15 mouse cellular contexts compared by ENCODE assay signal in genomic region chr12:33434758-33435157, GRCm38 (mm10). TPM values are rescaled to one million over a fixed set of nuclear protein-coding genes. Genes with fewer than 3 reads are reported as not detected.
DNase-seq lines count a peak whose midpoint lies in the region; ATAC-seq and TF ChIP-seq lines count a peak whose summit lies in the region.
"Had no signal": no experiment of that assay in that cellular context is flagged by ENCODE, and none has a peak within 500 bp of the region (broad histone marks: within the 10 kb centered on the region; RNA-seq: fewer than 3 reads in every experiment).

No protein-coding gene starts in this region.

- DNase-seq in CD4-positive, CD25-positive, alpha-beta regulatory T cell, adult 2 months (ENCODE audit: low read depth, low spot score): peak; percentile 66
- no peak for DNase-seq in lung, embryonic 14.5 days
- DNase-seq in lung, adult 18-20 months: no peak
- DNase-seq in Patski (ENCODE audit: low read depth, low spot score) (no peak), MN1 (ENCODE audit: low spot score) (no peak)
- no peak for DNase-seq in layer of hippocampus, adult 9-10 months (ENCODE audit: low spot score)
- DNase-seq: gastrocnemius, postnatal 25 days; kidney, postnatal 36 days; left cerebral cortex, postnatal 4 days had no signal

- no peaks in the 10 kb centered on the region for H3K9me3 ChIP-seq in lung, embryonic 14.5 days (ENCODE audit: low read depth, low read length)

- no peak overlapping the region for H3K4me3 ChIP-seq in lung, embryonic 14.5 days (ENCODE audit: low read depth, low read length)
- H3K4me3 ChIP-seq: myocyte had no signal

- TF ChIP-seq CTCF in lung, embryonic 14.5 days (IDR thresholded peaks at IDR 0.05; ENCODE audit: low read depth): peak; percentile 26; the same call in 1 of the 2 replicates
- TF ChIP-seq CTCF in Patski (IDR thresholded peaks at IDR 0.05): peak; percentile 41

- no peaks in the 10 kb centered on the region for H3K27me3 ChIP-seq in lung, embryonic 14.5 days (ENCODE audit: insufficient read depth, low read length)
- no peaks in the 10 kb centered on the region for H3K27me3 ChIP-seq in Patski

- WGBS in lung, embryonic 14.5 days: 95% methylated on average over 4 of the region's 4 CpGs

- ATAC-seq in CD4-positive, CD25-positive, alpha-beta regulatory T cell, adult 4 months: no peak
- ATAC-seq in lung, embryonic 14.5 days (ENCODE audit: insufficient read depth): no peak
- ATAC-seq in Patski: no peak
- peak; percentile 40; the same call in 1 of the 2 replicates for ATAC-seq in monocyte, adult 5-6 weeks (replicated peaks; ENCODE audit: insufficient number of reproducible peaks, low FRiP score, low TSS enrichment, poor library complexity, severe bottlenecking)
- ATAC-seq: inflammation-experienced regulatory T-cells, adult 6 months had no signal

- in situ Hi-C loops in Patski (cut with MboI; ENCODE audit: low pct_unique_long_range_greater_than_20kb): loop anchor here (25.0 kb wide), 1 partner anchor 1753 kb away; no protein-coding TSS in a partner anchor

- CTCF ChIA-PET in Patski (lab: Charles Lee): interaction anchor here (0.7 to 1.2 kb wide), 2 partner anchors 46 to 55 kb away, joined by 3 to 4 read pairs; no protein-coding TSS in a partner anchor

- no peak overlapping the region for H3K4me2 ChIP-seq in lung, embryonic 14.5 days

- H3K27ac ChIP-seq in lung, embryonic 14.5 days (ENCODE audit: low read depth): no peak overlapping the region

- H3K36me3 ChIP-seq in lung, embryonic 14.5 days (ENCODE audit: insufficient read depth): peaks cover 25% of the 10 kb centered on the region

- POLR2A ChIA-PET in Patski (lab: Charles Lee): no interaction called here

- peaks cover 5% of the 10 kb centered on the region; the same call in 1 of the 2 replicates for H3K4me1 ChIP-seq in lung, embryonic 14.5 days (ENCODE audit: insufficient read depth)

- H3K9ac ChIP-seq in lung, embryonic 14.5 days: no peak overlapping the region

RNA-seq across cellular contexts. Expression of gene Twistnb, which starts 5.3 kb away (rescaled TPM):
- polyA plus RNA-seq in CD4-positive, CD25-positive, alpha-beta regulatory T cell, adult 4 months (2017; shearing (Covaris generic)): 10 to 100 TPM; 20.9 to 40.3 TPM
- polyA plus RNA-seq in lung, embryonic 14.5 days (2014; fragmentation: Nextera tagmentation; extraction: Ambion mirVana): 66.0 and 66.4 TPM in 2 replicates
- polyA plus RNA-seq in Patski (2021): 16.5 TPM
- 49.9 to 65.7 TPM (median 62.9 TPM) in 3 replicates for total RNA-seq in monocyte, adult 5-6 weeks (2017)

RNA-seq across cellular contexts. Expression of gene Efcab10, which starts 40.1 kb away (rescaled TPM):
- not detected for polyA plus RNA-seq in CD4-positive, CD25-positive, alpha-beta regulatory T cell, adult 4 months (2017; shearing (Covaris generic))
- 0.58 and 1.1 TPM in 2 replicates for polyA plus RNA-seq in lung, embryonic 14.5 days (2014; fragmentation: Nextera tagmentation; extraction: Ambion mirVana)
- polyA plus RNA-seq in Patski (2021): not detected
- not detected in 3 replicates for total RNA-seq in monocyte, adult 5-6 weeks (2017)
- total RNA-seq: gastrocnemius, postnatal 25 days had no signal
- polyA plus RNA-seq: heart, embryonic 16.5 days; inflammation-experienced regulatory T-cells, adult 6 months; macrophage; myocyte had no signal
